Mouse (Mus musculus) liver, postnatal 0 days (tissue): ENCODE results near the gene Pax7.

Experiments used
- CTCF ChIP-seq: sonication (generic); IDR thresholded peaks from 2 replicates; pipeline ENCODE4 v1.5.1; 2016; ENCODE audit warnings: antibody characterized with exemption, low read depth
- EP300 ChIP-seq: IDR thresholded peaks from 2 replicates; pipeline ENCODE4 v1.6.1; 2016; ENCODE audit warnings: antibody characterized with exemption, low read depth, mild to moderate bottlenecking

DNA sequence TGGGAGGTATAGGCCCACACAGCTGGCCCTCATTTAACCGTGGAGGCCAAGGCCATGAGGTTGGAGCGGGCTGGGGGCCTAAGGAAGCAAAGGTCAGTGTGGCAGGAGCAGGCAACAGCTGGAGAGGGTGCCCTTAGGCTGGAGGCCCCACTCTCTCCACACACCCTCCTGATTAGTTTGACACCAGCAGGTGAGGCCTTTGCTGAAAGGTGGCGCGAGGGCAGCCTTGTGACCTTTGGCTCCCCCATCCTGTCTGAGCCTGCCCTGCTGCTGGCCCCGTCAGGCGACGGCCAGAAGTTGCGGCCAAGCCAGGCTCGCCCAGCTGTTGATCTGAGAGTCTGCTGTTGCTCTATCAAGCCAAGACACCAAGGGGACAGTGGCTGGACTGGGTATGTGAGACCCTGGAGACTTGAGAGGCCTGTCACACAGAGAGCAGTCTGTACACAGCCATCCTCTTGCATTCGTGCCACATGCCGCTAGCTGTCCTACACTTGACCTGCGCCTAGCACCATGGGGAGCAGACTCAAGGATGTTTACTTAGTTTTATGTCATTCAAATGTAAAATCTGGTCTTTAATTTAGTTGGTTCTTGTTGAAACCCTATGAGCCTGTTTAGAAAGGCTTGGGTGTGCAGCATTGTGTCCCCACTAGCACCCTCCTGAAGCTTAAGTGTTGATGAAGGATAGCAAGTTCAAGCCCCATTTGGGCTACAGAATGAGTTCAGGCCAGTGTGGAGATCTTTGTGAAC is 86.0 kb downstream of the Pax7 start:
- TF ChIP-seq EP300 (no peak), CTCF (no peak)
